Mouse (Mus musculus) midbrain, embryonic 11.5 days (tissue): ENCODE results near the gene Bmp2k. TPM values are rescaled to one million over a fixed set of nuclear protein-coding genes. Genes with fewer than 3 reads are reported as not detected.

ENCODE experiments used
- ATAC-seq: fragments of 200-750 bp; cut with Nextera tagmentation; 2 replicates; pipeline ENCODE4 v1.8.0; 2017; ENCODE audit warnings: moderate TSS enrichment, moderate library complexity; ENCODE audit not compliant: low FRiP score
- DNase-seq: peaks from one replicate; pipeline ENCODE4 v3.0.0; 2015; ENCODE audit warnings: low spot score; ENCODE audit errors: missing footprints
- H3K27ac ChIP-seq: fragments of 300-500 bp; sonication (generic); 2 replicates; pipeline ENCODE4 v1.5.1; 2014; ENCODE audit warnings: low read depth, low read length
- H3K27me3 ChIP-seq: fragments of 300-500 bp; sonication (generic); 2 replicates; pipeline ENCODE4 v1.6.1; 2014; ENCODE audit warnings: mild to moderate bottlenecking, low read length, moderate library complexity, mixed read lengths; ENCODE audit not compliant: control insufficient read depth, insufficient read depth
- H3K36me3 ChIP-seq: fragments of 300-500 bp; sonication (generic); 2 replicates; pipeline ENCODE4 v1.6.1; 2014; ENCODE audit warnings: mild to moderate bottlenecking, low read length, moderate library complexity, mixed read lengths; ENCODE audit not compliant: control insufficient read depth, insufficient read depth
- H3K4me1 ChIP-seq: fragments of 300-500 bp; sonication (generic); 2 replicates; pipeline ENCODE4 v1.6.1; 2014; ENCODE audit warnings: low read length; ENCODE audit not compliant: control insufficient read depth, insufficient read depth
- H3K4me2 ChIP-seq: fragments of 300-500 bp; sonication (generic); 2 replicates; pipeline ENCODE4 v1.6.1; 2014; ENCODE audit warnings: mild to moderate bottlenecking, moderate library complexity
- H3K4me3 ChIP-seq: fragments of 300-500 bp; sonication (generic); 2 replicates; pipeline ENCODE4 v1.5.1; 2014; ENCODE audit warnings: low read depth, low read length
- H3K9ac ChIP-seq: fragments of 300-500 bp; sonication (generic); 2 replicates; pipeline ENCODE4 v1.6.1; 2014; ENCODE audit warnings: low read length
- H3K9me3 ChIP-seq: fragments of 300-500 bp; sonication (generic); 2 replicates; pipeline ENCODE4 v1.6.1; 2016; ENCODE audit warnings: low read length; ENCODE audit not compliant: control insufficient read depth
- WGBS: fragments of 180-500 bp; shearing (Covaris S2); extraction: QIAGEN DNeasy Blood & Tissue Kit; methylation state at CpG from one replicate; pipeline ENCODE4 v1.1.7; 2014; 5-methylcytosine and 5-hydroxymethylcytosine counted together
- polyA plus RNA-seq: library from polyadenylated mRNA; unstranded; fragments of >200 nt; fragmentation: Nextera tagmentation; extraction: Ambion mirVana; gene quantifications from 2 replicates; pipeline ENCODE4 v1.2.1, GENCODE M21; 2014

Gene Bmp2k
- polyA plus RNA-seq, 1 experiment from 2014 or later = 10.5 TPM

DNA sequence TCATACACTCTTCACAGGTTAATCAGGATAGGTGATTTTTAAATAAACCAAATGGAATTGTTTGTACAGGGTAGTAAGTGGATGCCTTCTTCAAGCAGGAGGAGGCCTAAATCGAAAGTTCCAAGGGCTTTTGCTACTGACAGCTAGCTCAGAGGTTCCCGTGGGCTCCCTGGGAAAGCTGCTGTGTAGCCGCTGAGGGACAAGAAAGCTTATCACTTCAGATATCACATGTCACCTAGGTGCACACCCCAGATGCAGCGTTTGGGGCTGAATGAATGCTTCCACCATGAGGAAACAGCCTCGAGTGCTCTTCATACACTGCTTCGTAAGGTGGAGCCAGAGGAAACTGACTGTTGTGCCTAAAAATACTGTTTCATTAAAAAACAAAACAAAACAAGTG, 90.7 kb downstream of the Bmp2k start:
- no peak for DNase-seq
- WGBS = 91% methylated on average over 6 of the region's 6 CpGs
- no peak overlapping the region for H3K27ac ChIP-seq

DNA sequence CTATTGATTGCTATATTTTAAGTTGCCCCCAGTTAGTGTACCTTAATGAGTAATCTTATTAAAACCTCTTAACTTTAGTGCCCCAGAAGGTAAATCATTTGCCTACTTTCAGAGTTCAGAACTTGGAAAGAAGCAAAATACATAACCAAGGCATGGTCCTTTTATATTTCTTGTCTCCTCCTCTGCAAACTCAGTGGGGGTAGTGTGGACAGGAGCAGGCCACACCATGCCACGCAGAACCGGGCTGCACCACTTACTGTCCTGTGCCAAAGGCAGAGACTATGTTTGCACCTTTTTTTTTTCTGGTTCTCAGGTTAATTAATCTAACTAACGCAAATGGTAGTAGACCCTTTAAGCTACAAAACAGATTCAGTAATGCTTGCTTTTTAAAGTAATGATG, 91.9 kb downstream of the Bmp2k start:
- no peaks in the 10 kb centered on the region for H3K4me1 ChIP-seq
- H3K4me2 ChIP-seq = no peak overlapping the region
- no peaks in the 10 kb centered on the region for H3K27me3 ChIP-seq
- 90% methylated on average over 3 of the region's 3 CpGs for WGBS
- H3K9ac ChIP-seq = no peak overlapping the region
- ATAC-seq (no peak), DNase-seq (no peak)
- no peak overlapping the region for H3K27ac ChIP-seq
- H3K4me3 ChIP-seq = no peak overlapping the region
- H3K36me3 ChIP-seq = peaks cover 5% of the 10 kb centered on the region; the same call in 1 of the 2 replicates
- no peaks in the 10 kb centered on the region for H3K9me3 ChIP-seq

More for the DNA sequence above, 90.7 kb downstream of the Bmp2k start:
- Histone ChIP-seq H3K27me3 (no peaks in the 10 kb centered on the region), H3K4me2 (no peak overlapping the region), H3K4me1 (no peaks in the 10 kb centered on the region), H3K36me3 (peaks cover 5% of the 10 kb centered on the region; the same call in 1 of the 2 replicates), H3K4me3 (no peak overlapping the region), H3K9ac (no peak overlapping the region), H3K9me3 (no peaks in the 10 kb centered on the region)
- ATAC-seq = no peak

DNA sequence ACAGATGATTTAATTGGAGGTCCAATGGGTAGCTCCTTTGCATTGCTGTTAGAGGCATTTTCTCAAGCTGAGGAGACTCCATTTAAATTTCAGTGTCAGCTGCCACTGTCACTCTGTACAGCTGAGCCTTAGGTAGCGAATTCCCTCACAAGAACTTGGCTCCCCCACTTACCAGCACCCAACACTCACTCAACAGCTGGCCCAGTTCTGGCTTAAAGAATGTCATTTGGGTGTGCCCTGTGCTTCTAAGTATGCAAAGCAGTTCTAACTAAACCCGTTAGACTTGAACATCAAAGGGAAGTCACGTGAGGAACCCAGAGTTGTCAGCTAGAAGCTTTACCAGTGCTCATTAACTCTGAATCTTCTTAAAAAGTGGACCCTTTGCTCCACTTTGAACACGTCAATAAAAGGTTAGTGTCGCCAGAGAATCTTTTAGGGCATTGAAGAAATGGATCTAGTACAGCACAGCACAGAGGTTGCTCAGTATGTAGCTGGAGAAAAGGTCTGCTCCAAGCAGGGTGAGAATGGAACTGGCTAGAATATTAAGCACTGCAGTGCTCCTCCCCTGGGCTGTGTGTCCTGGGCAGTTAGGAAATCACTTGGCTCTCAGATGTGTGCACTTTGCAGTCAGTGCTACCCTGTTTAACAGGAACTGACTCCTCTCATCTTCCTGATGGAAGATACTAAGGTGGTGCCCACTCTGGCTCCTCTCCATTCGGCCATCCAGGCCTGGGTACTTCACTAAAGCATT, 92.7 kb downstream of the Bmp2k start:
- ATAC-seq (no peak), DNase-seq (no peak)
- Histone ChIP-seq H3K4me3 (no peak overlapping the region), H3K27me3 (no peaks in the 10 kb centered on the region), H3K27ac (no peak overlapping the region), H3K36me3 (peaks cover 5% of the 10 kb centered on the region; the same call in 1 of the 2 replicates), H3K4me1 (no peaks in the 10 kb centered on the region), H3K9ac (no peak overlapping the region), H3K9me3 (no peaks in the 10 kb centered on the region), H3K4me2 (no peak overlapping the region)
- WGBS = 76% methylated on average over 6 of the region's 6 CpGs

DNA sequence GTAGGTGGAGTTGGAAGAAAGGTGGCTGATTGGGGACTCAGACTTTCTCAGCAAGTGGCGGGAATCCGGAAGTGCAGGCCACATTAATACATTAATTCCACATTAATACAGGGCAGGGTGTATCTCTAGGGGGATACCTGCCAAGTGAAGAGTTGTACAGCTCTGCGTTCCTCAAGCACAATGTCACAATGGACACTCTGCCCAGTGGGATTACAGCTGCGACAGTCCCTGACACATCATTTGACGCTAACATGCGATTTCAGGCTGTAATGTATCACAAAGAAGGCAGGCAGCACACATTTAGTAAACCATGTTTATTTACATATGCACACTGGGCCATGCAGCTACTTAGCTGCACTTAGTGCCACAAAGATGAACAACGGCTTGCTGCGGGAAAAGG, 95.5 kb downstream of the Bmp2k start:
- no peak overlapping the region for H3K27ac ChIP-seq
- no peaks in the 10 kb centered on the region for H3K9me3 ChIP-seq
- H3K4me1 ChIP-seq = no peaks in the 10 kb centered on the region
- H3K36me3 ChIP-seq = no peaks in the 10 kb centered on the region
- WGBS = 83% methylated on average over 8 of the region's 8 CpGs
- H3K9ac ChIP-seq = no peak overlapping the region
- DNase-seq (peak; percentile 47), ATAC-seq (no peak)
- H3K27me3 ChIP-seq = no peaks in the 10 kb centered on the region
- no peak overlapping the region for H3K4me2 ChIP-seq
- no peak overlapping the region for H3K4me3 ChIP-seq

DNA sequence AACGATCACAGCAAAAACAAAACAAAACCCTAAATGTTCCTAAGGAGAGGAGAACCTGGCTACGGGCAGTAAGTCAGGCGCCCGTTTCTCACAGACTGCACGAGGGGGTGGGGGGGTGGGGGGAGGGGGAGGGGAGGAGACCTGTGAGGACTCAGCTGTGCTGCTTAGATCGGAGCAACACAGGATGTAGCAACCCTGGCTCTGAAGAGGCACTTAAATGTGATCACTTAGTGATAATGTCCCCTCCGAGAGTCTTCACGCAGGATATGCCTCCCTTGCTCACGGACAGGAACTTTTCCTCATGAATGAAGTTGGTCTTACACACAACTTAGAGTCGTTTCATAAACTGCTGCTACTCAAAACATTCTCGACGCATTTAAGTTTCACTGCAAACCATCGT, 97.8 kb downstream of the Bmp2k start:
- DNase-seq (no peak), ATAC-seq (no peak)
- H3K36me3 ChIP-seq = no peaks in the 10 kb centered on the region
- WGBS = 67% methylated on average over 13 of the region's 13 CpGs
- H3K9ac ChIP-seq = no peak overlapping the region
- no peaks in the 10 kb centered on the region for H3K4me1 ChIP-seq
- H3K27ac ChIP-seq = no peak overlapping the region
- H3K27me3 ChIP-seq = no peaks in the 10 kb centered on the region
- H3K4me2 ChIP-seq = no peak overlapping the region
- H3K9me3 ChIP-seq = no peaks in the 10 kb centered on the region
- H3K4me3 ChIP-seq = no peak overlapping the region

DNA sequence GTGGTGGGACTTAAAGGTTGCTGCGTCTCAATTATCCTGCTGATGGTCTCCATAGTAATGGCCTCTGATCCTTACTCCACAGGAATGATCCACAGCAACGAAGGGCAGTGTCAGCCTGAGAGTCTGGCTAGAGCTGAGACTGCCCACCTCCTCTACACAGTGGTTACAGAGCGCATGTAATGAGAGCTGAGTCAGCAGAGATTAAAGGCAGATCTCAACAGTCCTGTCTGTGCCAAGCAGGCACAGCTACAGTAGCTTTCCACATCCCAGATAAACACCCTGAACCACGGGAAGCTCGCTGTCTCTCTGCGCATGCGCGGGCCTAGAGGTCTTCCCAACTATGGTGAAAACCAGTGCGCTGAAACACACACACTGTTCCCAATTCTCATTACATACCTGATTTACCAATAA, 100.1 kb downstream of the Bmp2k start:
- Histone ChIP-seq H3K9me3 (no peaks in the 10 kb centered on the region), H3K27ac (no peak overlapping the region), H3K36me3 (no peaks in the 10 kb centered on the region), H3K4me3 (no peak overlapping the region), H3K9ac (no peak overlapping the region), H3K27me3 (no peaks in the 10 kb centered on the region), H3K4me1 (no peaks in the 10 kb centered on the region), H3K4me2 (no peak overlapping the region)
- WGBS = 66% methylated on average over 9 of the region's 9 CpGs
- DNase-seq (no peak), ATAC-seq (peak; percentile 59; the same call in 1 of the 2 replicates)

DNA sequence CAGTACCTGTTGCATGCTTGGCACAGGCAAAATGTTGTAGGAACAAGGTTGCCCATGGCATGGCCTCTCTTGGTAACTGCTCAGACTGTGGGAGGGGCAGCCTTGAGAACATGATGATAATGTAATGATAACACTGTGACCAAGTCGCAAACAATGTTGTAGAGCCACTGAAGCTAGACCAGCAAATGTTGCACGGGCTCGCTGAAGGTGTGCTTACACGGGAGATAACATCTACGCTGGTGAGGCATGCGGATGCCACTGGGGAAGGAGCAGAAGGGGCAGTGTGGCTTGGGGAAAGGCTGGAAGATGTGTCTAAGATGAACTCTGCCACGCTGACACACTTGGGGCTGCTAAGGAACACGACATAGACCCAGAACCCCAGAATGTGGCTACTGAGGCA, 102.5 kb downstream of the Bmp2k start:
- whole genome bisulfite sequencing = 93% methylated on average over 8 of the region's 8 CpGs
- ATAC-seq (no peak), DNase-seq (no peak)
- Histone ChIP-seq H3K27me3 (no peaks in the 10 kb centered on the region), H3K9me3 (no peaks in the 10 kb centered on the region), H3K4me1 (no peaks in the 10 kb centered on the region), H3K27ac (no peak overlapping the region), H3K36me3 (no peaks in the 10 kb centered on the region), H3K4me3 (no peak overlapping the region), H3K9ac (no peak overlapping the region), H3K4me2 (no peak overlapping the region)

DNA sequence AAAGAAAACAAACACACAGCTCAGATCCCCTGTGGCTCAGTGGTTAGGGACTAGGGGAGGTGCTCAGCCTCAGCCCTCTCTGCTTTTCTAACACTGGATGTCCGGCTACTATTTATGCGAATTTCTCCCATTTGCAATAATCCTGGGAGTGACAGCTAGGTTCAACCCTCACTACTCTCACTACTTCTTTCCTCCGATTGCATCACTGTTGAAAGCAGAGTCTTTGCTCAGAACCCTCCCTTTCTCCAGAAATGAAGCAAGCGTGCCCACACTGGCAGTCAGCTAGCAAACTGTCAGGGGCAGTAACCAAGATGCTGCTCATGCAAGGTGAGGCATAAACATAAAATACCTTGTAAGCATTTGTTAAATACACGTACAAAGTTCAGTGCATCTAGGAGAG, 110.8 kb downstream of the Bmp2k start:
- Histone ChIP-seq H3K4me3 (no peak overlapping the region), H3K36me3 (no peaks in the 10 kb centered on the region), H3K27ac (no peak overlapping the region), H3K9me3 (no peaks in the 10 kb centered on the region), H3K4me1 (peaks cover 7% of the 10 kb centered on the region), H3K4me2 (no peak overlapping the region), H3K27me3 (no peaks in the 10 kb centered on the region), H3K9ac (no peak overlapping the region)
- ATAC-seq (no peak), DNase-seq (no peak)
- WGBS = 90% methylated on average over 5 of the region's 5 CpGs

DNA sequence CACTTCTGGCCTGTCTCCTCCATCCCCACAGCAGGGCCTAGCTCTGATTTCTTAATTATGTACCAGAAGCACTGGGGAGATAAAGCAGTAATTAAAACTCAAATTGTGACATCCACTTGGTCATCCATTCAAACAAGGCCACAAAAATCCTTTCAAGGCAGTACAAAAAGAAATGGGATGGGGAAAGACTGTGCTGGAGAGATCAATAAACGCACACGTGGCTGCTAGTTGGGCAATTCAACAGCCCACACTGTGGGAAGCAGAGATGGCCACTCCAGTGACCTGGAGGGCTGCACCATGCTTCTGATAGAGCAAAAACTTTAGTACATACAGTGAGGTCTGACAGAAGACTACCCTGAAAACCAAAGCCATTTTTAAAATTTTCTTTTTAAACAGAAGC, 112.6 kb downstream of the Bmp2k start:
- ATAC-seq = no peak
- H3K27ac ChIP-seq = no peak overlapping the region
- H3K9me3 ChIP-seq = no peaks in the 10 kb centered on the region
- H3K4me3 ChIP-seq = peak overlapping the region; percentile 62
- H3K36me3 ChIP-seq = no peaks in the 10 kb centered on the region
- peaks cover 7% of the 10 kb centered on the region for H3K4me1 ChIP-seq
- no peak for DNase-seq
- WGBS = 44% methylated on average over 2 of the region's 2 CpGs
- no peaks in the 10 kb centered on the region for H3K27me3 ChIP-seq
- H3K4me2 ChIP-seq = peak overlapping the region; percentile 71
- no peak overlapping the region for H3K9ac ChIP-seq
